Mouse (Mus musculus) thymus, adult 2 months (tissue): ENCODE data around the gene Ergic3. TPM values are rescaled to one million over a fixed set of nuclear protein-coding genes. Genes with fewer than 3 reads are reported as not detected.

ENCODE experiments used
- DNase-seq: peaks from one replicate; pipeline ENCODE4 v3.0.0; 2021
- H3K27ac ChIP-seq: fragments of 200-500 bp; 2 replicates; pipeline ENCODE4 v1.5.1; 2012; ENCODE audit warnings: low read length, control low read depth; ENCODE audit not compliant: control insufficient read depth, insufficient read depth
- H3K27me3 ChIP-seq: fragments of 200-500 bp; 2 replicates; pipeline ENCODE4 v1.6.1; 2012; ENCODE audit warnings: mild to moderate bottlenecking, low read length, moderate library complexity, mixed read lengths; ENCODE audit not compliant: control insufficient read depth, insufficient read depth
- H3K36me3 ChIP-seq: fragments of 200-500 bp; 2 replicates; pipeline ENCODE4 v1.6.1; 2012; ENCODE audit warnings: mild to moderate bottlenecking, low read length, moderate library complexity; ENCODE audit not compliant: control insufficient read depth, insufficient read depth
- H3K4me1 ChIP-seq: fragments of 200-500 bp; replicated peaks from 2 replicates; pipeline ENCODE4 v1.6.1; 2012; ENCODE audit warnings: low read length; ENCODE audit not compliant: control insufficient read depth, insufficient read depth
- H3K4me3 ChIP-seq: fragments of 200-500 bp; 2 replicates; pipeline ENCODE4 v1.5.1; 2012; ENCODE audit warnings: mild to moderate bottlenecking, low read length, control low read depth, moderate library complexity; ENCODE audit not compliant: control insufficient read depth, insufficient read depth
- CTCF ChIP-seq: fragments of 200-500 bp; IDR thresholded peaks from 2 replicates; pipeline ENCODE4 v1.5.1; 2012; ENCODE audit warnings: mild to moderate bottlenecking, control low read depth, low read length, moderate library complexity, borderline replicate concordance; ENCODE audit not compliant: control insufficient read depth, poor library complexity, insufficient read depth; ENCODE audit errors: extremely low read depth
- POLR2A ChIP-seq: fragments of 200-500 bp; IDR thresholded peaks from 2 replicates; pipeline ENCODE4 v1.6.1; 2012; ENCODE audit warnings: mild to moderate bottlenecking, low read length, control low read depth, moderate library complexity; ENCODE audit not compliant: control insufficient read depth, poor library complexity, insufficient read depth; ENCODE audit errors: extremely low read depth
- WGBS: fragments of 180-500 bp; shearing (Covaris S2); methylation state at CpG from one replicate; pipeline ENCODE4 v1.1.7; 2018; 5-methylcytosine and 5-hydroxymethylcytosine counted together
- polyA plus RNA-seq: library from polyadenylated mRNA; depleted of rRNA; stranded (reverse); fragments of >200 nt; gene quantifications from 2 replicates; pipeline ENCODE4 v1.2.3, GENCODE M21; 2012; rRNA removed

Gene Ergic3
- polyA plus RNA-seq, 1 experiment = 293 TPM

- H3K27ac ChIP-seq = no peak within 1 kb of the TSS
- TF ChIP-seq POLR2A (no peak), CTCF (no peak)
- no peak for DNase-seq
- H3K27me3 ChIP-seq = 0 out of 2 replicates have a peak, but pooled peaks cover 2% of the 10 kb centered on the region
- no peaks in the 10 kb centered on the region for H3K36me3 ChIP-seq
- 87% methylated on average over 9 of the region's 9 CpGs for WGBS
- H3K4me1 ChIP-seq = peaks cover 4% of the 10 kb centered on the region
- no peak within 1 kb of the TSS for H3K4me3 ChIP-seq
These were observed 45.0 kb downstream of the Ergic3 start, which contains the start of gene Fer1l4 for GRCm38 (mm10) chr2:156052816-156053215. TSS of gene Fer1l4 (minus strand) at chr2:156052947.

GRCm38 (mm10) chr2:156065099-156066041 lies 57.5 kb downstream of the Ergic3 start, which contains the start of gene Spag4:
TSS of gene Spag4 (plus strand) at chr2:156065175.
- peak within 1 kb of the TSS; percentile 72 for H3K4me3 ChIP-seq
- no peaks in the 10 kb centered on the region for H3K27me3 ChIP-seq
- no peaks in the 10 kb centered on the region for H3K36me3 ChIP-seq
- TF ChIP-seq POLR2A = no peak
- no peak for TF ChIP-seq CTCF
- WGBS = under 1% methylated on average over 80 of the region's 81 CpGs
- DNase-seq = peak; percentile 77
- H3K27ac ChIP-seq = no peak within 1 kb of the TSS
- peaks cover 5% of the 10 kb centered on the region for H3K4me1 ChIP-seq

- TF ChIP-seq POLR2A = no peak
- TF ChIP-seq CTCF = no peak
These were observed 58.3 kb downstream of the Ergic3 start for GRCm38 (mm10) chr2:156066126-156066525.

More at GRCm38 (mm10) chr2:156066126-156066525, 58.3 kb downstream of the Ergic3 start:
- Histone ChIP-seq H3K36me3 (no peaks in the 10 kb centered on the region), H3K4me1 (peaks cover 5% of the 10 kb centered on the region), H3K27me3 (no peaks in the 10 kb centered on the region), H3K27ac (no peak overlapping the region), H3K4me3 (no peak overlapping the region)
- WGBS = 70% methylated on average over 10 of the region's 10 CpGs
- DNase-seq = no peak

Other genes starting within 250 kb of the Ergic3 start
- 0.08 and 0.09 TPM in 2 replicates for gene Mmp24, start 232.7 kb upstream of the Ergic3 start, polyA plus RNA-seq
- gene BC029722, start 188.6 kb upstream of the Ergic3 start, polyA plus RNA-seq = 37.5 and 40.3 TPM in 2 replicates
- 169 and 174 TPM in 2 replicates for gene Eif6, start 181.1 kb upstream of the Ergic3 start, polyA plus RNA-seq
- gene Fam83c, start 173.2 kb upstream of the Ergic3 start, polyA plus RNA-seq = 0.08 and 0.14 TPM in 2 replicates
- 26.5 and 30.0 TPM in 2 replicates for gene Uqcc1, start 77.7 kb upstream of the Ergic3 start, polyA plus RNA-seq
- not detected in 2 replicates for gene Gm15557, start 67.3 kb upstream of the Ergic3 start, polyA plus RNA-seq
- 0.23 and 0.31 TPM in 2 replicates for gene Gdf5, start 62.7 kb upstream of the Ergic3 start, polyA plus RNA-seq
- 31.6 and 36.7 TPM in 2 replicates for gene Cep250, start 51.6 kb upstream of the Ergic3 start, polyA plus RNA-seq
- gene 6430550D23Rik, start 68 bp upstream of the Ergic3 start, polyA plus RNA-seq = 3.8 and 4.2 TPM in 2 replicates
- 0.08 and 0.22 TPM in 2 replicates for gene Fer1l4, start 44.9 kb downstream of the Ergic3 start, polyA plus RNA-seq
- gene Spag4, start 57.1 kb downstream of the Ergic3 start, polyA plus RNA-seq = 2.8 and 3.8 TPM in 2 replicates
- 237 and 273 TPM in 2 replicates for gene Cpne1, start 103.9 kb downstream of the Ergic3 start, polyA plus RNA-seq
- 67.2 and 72.4 TPM in 2 replicates for gene Rbm12, start 103.9 kb downstream of the Ergic3 start, polyA plus RNA-seq
- 7.1 and 7.5 TPM in 2 replicates for gene Gm28036, start 119.0 kb downstream of the Ergic3 start, polyA plus RNA-seq
- 214 and 241 TPM in 2 replicates for gene Romo1, start 136.0 kb downstream of the Ergic3 start, polyA plus RNA-seq
- gene Nfs1, start 136.1 kb downstream of the Ergic3 start, polyA plus RNA-seq = 52.7 and 53.8 TPM in 2 replicates
- gene Rbm39, start 172.2 kb downstream of the Ergic3 start, polyA plus RNA-seq = 145 and 182 TPM in 2 replicates
- 23.1 and 25.2 TPM in 2 replicates for gene Phf20, start 188.4 kb downstream of the Ergic3 start, polyA plus RNA-seq